Mouse (Mus musculus): ENCODE data around the gene Stag3.

Stag3 gene

DNA sequence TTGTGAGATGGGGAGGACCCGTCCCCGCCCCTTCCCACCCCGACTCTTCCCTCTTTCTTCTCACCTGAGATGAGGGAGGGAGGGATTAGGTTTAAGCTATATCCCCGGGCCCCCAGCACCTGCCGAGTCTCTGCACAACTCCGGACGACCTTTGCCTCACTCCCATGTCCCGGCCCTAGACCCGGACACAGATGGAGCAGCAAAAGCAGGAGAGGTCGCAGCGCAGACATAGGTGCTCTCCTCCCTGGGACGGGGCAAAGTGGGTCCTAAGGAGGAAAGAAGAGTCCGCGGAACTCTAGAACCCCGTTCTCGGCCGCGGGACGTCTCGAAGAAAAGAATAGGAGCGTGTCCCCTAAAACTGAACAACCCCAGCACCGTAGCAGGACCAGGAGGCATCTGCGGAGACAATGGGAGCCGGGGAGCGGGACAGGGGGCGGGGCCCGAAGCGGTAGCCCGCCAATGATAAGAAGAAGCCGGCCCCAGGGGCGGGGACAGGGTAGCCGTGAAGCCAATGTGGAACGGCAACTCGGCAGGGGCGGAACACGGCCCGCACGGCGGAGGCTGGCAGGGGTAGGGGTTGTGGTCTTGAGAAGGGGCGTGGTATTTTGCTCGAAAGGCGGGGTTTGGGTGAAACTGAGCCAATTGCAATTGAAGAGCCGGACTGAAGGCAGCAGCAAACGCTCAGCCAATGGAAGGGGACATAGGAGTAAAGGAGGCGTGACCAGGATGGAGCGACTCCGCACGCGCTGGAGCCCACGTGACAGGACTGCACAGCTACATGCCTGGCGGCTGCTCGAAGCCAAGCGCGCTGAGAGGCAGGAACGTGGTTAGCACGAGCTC is at the start of gene Stag3, which contains the start of the genes Gm43720 and Gpc2:
Gene Stag3, plus strand, starts transcription at position 656 of the 840 bp plus-strand sequence.
Gene Gm43720, minus strand, starts transcription at position 374 of the 840 bp plus-strand sequence.
Gene Gpc2, minus strand, starts transcription at position 421 of the 840 bp plus-strand sequence.
- peak; percentile 51 to 69 for DNase-seq (ENCODE audit: low spot score in 2 of 2)

DNA sequence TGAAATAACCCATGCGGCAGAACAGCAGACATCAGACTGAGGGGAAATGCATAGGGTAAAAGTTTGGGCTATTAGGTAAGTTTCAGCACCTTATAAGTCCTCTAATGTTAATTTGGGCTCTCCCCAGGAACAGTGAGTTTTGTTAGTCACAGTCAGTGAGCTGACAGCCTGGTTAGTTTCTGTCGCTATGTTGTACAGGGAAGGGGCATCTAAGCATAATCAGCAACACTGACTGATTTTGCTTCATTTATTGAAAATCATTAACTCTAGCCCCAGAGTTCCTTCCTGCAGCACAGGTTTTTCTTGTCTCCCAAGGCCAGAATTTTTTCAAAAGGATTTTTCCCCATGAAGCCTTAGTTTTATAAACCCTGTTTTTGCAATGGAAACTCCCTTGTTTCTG is 46.3 kb upstream of the Stag3 start:
- DNase-seq (ENCODE audit: low spot score in 2 of 2), result no peak

DNA sequence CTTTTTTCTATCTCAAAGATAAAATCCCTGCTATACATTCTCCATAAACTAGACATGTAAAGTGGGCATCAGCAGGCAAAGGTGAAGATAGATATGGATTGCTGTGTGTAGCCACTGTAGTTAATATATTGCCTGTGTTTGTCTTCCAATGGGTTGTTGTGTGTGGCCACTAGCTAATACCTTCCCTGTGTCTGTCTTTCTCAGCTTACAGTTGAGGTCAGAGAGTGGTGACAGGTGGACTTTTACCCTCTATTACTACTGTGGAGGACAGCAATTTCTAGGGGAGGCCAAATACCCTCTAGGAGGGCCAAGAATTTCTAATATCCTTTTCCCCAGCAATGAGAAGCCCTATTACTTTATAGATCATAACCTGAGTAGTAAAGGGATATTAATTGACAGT is 45.8 kb upstream of the Stag3 start:
- DNase-seq (ENCODE audit: low spot score in 2 of 2), result no peak

DNA sequence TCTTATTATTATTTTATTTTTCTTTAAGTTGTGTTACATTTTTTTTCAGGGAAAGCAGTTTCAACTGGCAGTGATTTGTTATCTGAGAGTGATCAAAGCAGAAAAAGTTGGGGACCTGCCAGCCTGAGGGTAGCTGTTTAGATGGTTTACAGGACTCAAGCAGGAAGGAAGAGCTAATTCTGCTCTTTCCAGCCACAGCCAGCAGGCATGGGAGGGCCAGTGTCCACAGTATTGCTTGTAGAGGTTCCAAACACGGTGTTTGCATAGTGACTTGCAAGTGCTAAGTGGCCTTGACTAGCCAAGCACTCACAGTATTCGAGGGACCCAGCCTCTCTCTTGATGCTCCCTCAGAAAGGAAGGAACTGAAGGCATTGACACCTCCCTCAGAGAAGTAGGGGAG is 38.5 kb upstream of the Stag3 start:
- no peak for DNase-seq (ENCODE audit: low spot score in 2 of 2)

DNA sequence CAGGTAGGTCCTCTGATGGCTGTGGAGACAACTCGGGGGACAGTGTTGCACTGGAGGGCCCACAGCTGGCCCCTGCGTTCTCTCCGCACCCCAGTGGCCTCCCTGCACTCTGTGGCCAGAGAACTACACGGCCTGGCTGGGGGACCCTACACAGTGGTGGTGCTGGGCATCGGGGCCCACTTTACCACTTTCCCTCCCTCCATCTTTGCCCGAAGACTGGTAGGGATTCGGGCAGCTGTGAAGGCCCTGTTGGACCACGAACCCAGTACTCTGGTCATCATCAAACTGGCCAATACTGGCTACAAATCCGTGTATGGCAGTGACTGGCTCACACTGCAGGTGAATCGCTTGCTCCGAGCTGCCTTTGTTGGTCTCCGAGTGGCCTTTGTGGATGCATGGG is 28.9 kb upstream of the Stag3 start:
- DNase-seq (ENCODE audit: low spot score in 2 of 2), result no peak

DNA sequence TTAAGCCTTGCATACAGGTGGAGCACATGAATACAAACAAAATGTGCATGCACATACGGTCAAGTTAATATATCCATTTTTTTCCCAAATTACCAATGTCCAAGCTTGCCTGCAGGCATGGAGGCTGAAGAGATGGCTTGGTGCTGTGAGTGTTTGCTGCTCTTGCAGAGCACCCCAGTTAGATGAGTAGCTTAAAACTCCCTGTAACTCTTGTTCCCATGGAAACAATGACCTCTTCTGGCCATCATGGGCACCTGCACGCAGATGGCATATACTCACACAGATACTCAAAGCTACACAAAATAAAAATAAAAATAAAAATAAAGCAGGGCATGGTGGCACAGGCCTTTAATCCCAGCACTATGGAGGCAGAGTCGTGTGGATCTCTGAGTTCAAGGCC is 27.0 kb upstream of the Stag3 start:
- no peak for DNase-seq (ENCODE audit: low spot score in 2 of 2)

DNA sequence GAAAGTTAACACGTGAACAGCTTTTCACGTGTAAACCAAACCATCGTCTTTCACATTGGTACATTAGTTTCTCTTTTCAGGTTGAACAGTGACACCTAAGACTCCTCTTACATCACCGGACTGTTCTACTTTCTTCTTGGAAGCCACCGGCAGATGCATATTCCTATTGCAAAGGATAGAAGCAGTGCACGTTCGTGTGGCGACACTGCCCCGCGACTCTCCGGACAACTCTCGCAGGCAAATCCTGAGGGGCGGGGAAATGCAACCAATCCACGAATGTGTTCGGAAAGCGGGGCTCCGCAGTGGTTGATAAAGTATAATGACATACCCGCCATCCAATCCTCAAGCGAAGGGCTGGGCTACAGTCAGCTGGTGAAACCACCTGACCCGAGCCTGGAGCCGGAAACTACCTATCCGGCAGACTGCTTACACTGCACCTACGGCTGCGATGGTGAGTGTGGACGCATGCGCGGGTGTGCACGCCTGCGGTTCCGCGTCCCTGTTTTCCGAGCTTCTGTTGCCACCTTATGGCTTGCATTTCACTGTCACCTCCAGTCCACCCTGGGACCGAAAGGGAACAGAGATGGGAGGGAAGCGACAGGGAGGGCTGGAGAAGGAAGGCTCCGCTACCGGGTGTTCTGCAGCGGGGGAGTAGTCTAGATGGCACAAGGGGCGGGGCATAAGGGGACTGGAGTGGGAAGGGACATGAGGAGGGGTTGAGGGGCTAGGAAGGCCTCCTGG is 24.5 kb upstream of the Stag3 start, which contains the start of gene Lamtor4:
Gene Lamtor4, plus strand, starts transcription at position 130 of the 741 bp plus-strand sequence.
- DNase-seq (ENCODE audit: low spot score in 2 of 2), result peak; percentile 96 to 99

DNA sequence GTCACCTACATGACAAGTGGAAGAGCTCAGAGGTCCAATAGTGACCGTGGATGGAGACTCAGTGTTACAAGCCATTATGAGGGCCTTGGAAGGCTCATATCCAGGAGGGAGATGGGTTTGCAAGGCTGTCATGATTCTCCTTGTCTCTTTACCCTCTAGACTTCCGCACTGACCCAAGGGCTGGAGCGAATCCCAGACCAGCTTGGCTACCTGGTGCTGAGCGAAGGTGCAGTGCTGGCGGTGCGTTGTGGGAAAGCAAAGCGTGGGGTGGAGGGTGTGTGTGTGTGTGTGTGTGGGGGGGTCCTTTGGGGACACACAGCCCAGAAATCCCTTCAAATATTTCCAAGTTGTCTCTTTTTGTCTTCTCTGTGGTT is 24.0 kb upstream of the Stag3 start:
- no peak for DNase-seq (ENCODE audit: low spot score in 2 of 2)

DNA sequence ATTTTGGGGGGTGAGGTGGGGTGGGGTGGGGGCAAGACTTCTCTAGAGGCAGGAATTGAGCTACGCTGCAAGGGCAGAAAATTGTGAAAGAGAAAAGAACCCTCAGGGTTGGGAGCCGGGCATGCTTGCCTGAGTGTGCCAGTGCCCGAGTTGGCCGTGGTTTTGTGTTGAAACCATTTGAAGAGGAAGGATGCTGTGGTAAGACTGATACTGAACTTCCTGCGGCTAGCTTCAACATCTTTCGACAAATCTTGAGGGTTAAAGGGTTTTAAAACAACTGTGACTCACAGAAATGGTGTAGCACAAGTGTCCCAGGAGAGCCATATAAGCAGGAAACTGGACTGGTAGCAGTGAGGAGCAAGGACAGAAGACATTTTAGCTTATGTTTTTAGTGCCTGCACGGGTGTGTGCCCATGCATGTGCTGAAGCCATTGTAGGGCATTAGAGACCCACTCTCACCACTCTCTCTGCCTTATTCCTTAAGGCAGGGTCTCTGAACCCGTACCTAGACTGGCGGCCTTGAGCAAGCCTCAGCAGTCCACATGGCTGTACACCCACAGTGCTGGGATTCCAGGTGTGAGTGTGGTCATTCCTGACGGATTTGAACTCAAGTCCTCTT is 23.0 kb upstream of the Stag3 start:
- DNase-seq (ENCODE audit: low spot score in 2 of 2), result no peak

DNA sequence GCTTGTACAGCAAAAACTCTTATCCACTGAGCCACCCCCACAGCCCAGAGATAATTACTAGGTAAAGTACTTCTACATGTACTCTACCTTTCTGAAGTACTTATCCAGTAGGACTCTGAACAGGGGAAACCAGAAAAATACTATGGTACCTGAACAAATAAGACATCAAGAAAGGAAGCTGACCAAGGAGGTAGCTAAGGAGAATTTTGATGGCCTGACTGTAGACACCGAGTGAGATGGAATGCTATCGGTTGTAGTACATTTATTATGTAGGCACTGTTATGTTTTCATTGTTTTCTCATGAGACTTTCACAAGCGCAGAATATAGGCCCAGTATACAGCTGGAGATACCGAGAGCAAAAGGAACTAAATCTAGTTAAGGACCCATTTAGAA is 22.5 kb upstream of the Stag3 start:
- DNase-seq (ENCODE audit: low spot score in 2 of 2), result no peak

DNA sequence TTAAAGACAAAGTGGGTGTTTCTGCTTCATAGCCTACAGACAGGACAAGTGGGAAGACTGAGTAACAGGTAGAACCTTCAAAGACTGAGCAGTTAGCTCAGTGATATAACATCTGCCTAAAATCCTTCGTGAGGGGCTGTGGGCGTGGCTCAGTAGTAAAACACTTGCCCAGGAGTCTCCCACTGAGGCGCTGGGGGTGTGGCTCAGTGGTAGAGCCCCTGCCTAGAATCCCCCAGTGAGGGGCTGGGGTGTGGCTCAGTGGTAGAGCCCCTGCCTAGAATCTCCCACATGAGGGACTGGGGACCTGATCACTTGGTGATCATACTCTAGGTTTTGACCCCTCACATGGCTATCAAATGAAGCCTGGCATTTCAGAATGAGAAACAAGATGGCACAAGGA is 22.0 kb upstream of the Stag3 start:
- DNase-seq (ENCODE audit: low spot score in 2 of 2), result no peak

DNA sequence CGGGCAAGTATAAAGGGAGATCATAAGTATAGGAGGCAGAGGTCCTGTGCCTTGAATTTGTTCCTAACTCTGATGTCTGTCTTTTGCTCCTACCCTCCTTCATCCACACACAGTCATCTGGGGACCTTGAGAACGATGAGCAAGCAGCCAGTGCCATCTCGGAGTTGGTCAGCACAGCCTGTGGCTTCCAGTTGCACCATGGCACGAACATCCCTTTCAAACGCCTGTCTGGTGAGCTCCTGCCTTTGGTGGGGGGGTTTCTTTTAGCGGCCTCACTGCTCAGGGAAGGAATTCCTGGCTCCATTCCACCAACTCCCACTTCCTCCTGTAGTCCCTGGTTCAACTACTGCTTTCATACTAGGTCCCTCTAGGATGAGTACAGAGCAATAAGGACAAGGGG is 21.5 kb upstream of the Stag3 start:
- DNase-seq (ENCODE audit: low spot score in 2 of 2), result no peak

DNA sequence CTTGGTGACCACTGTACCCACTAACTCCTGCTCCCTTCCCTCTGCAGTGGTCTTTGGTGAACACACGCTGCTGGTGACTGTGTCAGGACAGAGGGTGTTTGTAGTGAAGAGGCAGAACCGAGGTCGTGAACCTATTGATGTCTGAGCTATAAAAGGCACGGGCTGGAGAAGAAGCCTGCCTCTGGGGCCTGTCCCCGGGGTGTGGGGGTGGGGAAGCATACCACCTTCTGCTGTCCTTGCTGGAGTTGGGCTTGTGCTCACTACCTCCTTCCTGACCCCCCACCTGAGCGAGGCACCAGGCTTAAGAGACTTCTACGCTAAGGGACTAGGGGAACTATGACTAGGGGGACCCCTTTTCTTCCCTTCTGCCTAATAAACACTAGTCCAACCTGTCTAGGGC is 21.0 kb upstream of the Stag3 start:
- no peak for DNase-seq (ENCODE audit: low spot score in 2 of 2)

DNA sequence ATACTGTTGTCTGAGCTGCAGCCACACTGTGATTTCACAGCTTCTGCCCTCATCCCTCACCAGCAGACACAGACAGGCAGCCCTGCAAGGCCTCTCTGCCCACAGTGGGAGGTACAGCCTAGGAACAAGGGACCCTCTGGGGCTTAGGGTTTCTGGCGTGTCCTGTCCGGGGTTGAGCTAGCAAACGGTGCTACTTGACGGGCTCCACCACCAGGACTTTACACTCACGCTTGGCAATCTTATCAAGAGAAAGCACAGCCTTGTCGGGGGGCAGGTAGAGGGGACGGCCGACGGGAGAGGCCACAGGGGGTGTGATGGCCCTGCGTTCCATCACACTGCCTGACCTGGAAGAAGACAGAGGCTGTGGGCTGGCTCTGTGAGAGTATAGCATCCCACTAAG is 20.0 kb upstream of the Stag3 start:
- no peak for DNase-seq (ENCODE audit: low spot score in 2 of 2)

DNA sequence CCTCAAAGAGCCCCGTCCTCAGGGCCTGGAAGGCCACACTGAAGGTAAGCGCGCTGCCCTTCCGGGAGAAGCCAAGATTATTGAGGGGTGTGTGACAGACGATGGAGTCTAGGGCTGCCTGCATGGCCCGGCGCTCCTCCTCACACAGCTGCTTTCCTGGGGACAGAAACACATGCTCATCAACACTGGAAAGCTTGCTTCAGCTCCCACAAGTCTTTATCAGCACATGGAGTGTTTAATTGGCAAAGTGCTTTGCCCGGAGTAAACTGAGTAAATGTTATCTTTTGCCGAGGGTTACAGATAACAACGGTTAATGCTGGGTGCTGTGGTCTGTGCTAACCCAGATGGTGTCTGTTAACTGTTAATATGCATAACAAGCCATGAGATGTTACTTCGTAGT is 19.2 kb upstream of the Stag3 start:
- DNase-seq (ENCODE audit: low spot score in 2 of 2), result no peak

DNA sequence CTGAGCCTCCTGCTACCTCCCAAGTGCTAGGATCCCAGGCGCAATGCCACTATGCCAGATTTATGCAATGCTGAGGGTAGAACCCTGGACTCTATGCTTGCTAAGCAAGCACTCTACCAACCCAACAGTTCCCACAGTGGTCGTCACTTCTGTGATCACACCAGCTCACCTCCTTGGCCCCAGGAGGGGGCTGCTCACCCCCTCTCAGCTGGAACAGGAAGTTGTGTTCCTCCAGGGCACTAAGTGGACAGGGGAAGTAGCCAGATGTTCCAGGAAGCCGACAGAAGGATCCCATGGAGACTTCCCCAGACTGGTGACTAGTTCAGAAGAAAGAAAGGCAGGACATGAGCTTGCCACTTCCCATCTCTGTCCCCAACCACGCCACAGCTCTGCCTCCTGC is 18.0 kb upstream of the Stag3 start:
- DNase-seq (ENCODE audit: low spot score in 2 of 2), result no peak

DNA sequence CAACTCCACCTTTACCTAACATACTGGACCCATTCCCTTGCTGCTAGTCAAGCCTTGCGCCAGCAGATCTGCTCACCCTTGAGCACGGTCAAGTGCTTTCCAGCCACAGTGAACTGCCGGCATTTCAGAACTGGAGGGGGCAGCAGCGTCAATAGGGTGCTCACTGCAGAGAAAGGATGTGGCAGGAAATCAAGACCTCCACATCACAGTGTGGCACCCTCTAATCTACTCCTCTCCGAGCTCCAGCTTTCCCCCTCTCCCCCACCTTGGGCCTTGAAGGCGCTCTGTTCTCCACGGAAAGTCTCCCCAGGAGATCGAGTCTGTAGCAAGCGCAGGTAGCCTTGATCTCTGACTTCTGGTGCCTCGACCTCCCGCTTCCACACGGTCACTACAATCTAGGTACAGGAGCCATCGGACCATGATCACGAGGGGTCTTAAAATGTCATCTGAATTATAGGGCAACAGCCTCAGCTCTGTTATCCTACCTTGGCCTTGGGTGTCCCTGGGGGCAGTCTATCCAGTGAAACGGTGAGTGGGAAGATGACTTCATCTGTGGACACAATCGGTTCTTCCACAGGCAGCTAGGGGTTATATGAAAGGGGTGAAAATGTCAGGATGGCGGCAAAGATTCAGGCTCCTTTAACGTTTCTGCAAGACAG is 17.3 kb upstream of the Stag3 start:
- DNase-seq (ENCODE audit: low spot score in 2 of 2), result no peak

DNA sequence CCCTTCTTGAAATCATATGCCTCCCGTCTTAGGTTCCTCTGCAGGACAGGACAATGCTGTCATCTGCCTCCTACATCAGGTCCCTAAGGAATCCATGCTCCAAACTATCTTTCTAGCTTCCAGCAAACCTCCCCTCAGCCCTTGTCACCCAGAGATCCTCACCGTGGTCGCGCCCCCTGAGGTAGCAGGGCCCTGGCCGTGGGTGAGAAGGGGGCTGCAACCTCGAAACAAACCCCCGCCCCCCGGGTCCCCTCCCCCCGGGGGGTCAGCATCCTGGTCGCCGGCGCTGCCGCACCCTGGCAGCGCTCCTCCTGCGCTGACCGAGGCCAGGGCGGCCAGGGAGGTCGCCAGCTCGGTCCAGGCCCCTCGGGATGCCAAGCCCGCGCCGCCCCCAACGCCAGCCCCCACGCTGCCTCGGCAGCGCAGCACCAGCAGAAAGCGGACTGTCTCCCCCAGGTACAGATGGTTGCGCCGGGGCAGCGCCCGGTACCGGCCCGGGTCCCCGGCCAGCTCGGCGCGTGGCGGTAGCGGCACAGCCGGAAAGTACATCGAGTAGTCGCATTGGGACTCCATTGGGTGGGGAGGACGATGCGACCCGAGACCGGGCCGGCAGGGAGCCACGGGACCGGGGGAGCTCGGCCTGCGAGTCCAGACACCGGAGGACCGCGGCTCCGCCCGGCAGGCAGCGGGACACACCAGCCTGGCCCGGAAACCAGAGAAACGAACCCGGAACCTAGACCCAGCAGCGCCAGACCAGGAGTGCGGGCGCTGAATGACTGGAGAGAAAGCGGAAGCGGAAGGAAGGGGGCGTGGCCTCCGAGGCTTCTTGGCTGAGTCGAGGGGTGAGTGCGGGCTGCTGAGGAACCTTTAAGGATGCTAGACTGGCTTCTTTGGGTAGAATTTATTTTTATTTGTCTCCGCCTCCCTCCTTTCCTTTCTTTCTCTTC is 16.5 kb upstream of the Stag3 start, which contains the start of gene BC037034:
Gene BC037034, minus strand, starts transcription at position 774 of the 947 bp plus-strand sequence.
- peak; percentile 88 to 90 for DNase-seq (ENCODE audit: low spot score in 2 of 2)

DNA sequence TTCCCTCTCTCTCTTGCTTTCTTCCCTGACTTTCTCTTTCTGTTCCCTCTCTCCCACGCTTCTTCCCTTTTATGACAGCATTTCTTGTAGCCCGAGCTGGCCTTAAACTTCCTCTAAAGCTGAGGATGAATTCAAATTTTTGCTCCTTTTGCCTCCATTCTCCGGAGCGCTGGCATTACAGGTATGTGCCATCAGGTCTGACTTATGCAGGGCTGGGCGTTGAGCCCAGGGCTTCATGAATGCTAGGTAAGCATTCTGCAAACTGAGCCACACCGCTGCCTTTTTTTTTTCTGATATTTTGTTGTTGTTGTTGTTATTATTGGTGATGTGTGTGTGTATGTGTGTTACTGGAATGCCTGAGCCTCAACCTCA is 15.8 kb upstream of the Stag3 start:
- no peak for DNase-seq (ENCODE audit: low spot score in 2 of 2)

DNA sequence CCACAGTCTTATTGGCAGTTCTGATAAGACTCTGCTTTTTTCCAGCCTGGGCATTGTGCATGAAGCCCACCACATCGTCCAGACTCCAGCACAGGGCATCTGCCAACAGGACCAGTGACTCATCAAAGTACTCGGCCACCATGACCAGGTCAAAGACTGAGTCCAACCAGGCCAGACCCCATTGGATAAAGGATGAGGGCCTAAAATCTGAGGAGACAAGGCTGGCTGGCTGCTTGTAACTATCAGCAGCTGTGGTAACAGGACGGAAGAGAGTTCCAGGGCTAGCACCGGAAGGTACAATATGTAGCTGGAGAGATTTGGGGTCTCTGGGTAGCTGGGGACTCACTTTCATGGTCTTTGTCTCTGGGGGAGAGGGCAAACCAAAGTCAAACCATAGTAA is 14.3 kb upstream of the Stag3 start:
- DNase-seq (ENCODE audit: low spot score in 2 of 2), result no peak

DNA sequence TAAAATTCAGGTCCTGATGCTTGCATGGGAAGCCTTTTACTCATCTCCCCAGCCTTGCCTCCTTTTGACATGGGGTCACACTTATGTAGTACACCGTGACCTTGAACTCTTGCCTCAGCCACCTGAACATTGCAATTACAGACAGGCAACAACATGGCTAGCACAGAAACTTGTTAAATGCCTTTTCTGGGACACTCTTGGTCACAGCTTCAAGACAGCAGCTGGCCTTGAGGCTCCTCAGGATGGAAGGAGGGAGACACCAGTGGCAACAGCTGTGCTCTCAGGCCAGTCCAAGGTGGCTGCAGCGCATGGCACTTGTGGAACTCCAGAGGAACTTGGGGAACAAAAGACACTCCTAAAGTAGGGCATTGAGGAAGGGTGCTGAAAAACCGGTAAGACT is 12.9 kb upstream of the Stag3 start:
- DNase-seq (ENCODE audit: low spot score in 2 of 2), result no peak

Measured in right cerebral cortex, postnatal 36 days (tissue).